Mouse (Mus musculus): Measurements from ENCODE around the gene Dop1b. TPM values are rescaled to one million over a fixed set of nuclear protein-coding genes. Genes with fewer than 3 reads are reported as not detected.

Dop1b gene
- polyA plus RNA-seq, 1 experiment = 38.7 TPM

Other genes with a start within 250 kb of the Dop1b start
- 4.4 and 7.1 TPM in 2 replicates for gene Setd4, start 107.8 kb upstream of the Dop1b start, polyA plus RNA-seq (2012; rRNA removed)
- gene Cbr1, start 106.1 kb upstream of the Dop1b start, polyA plus RNA-seq (2012; rRNA removed) = 82.4 and 167 TPM in 2 replicates
- not detected in 2 replicates for gene Gm5678, start 83.8 kb upstream of the Dop1b start, polyA plus RNA-seq (2012; rRNA removed)
- gene Cbr3, start 28.7 kb upstream of the Dop1b start, polyA plus RNA-seq (2012; rRNA removed) = 2.4 and 2.9 TPM in 2 replicates
- gene Morc3, start 120.2 kb downstream of the Dop1b start, polyA plus RNA-seq (2012; rRNA removed) = 6.1 and 8.8 TPM in 2 replicates
- 10.2 and 12.9 TPM in 2 replicates for gene Chaf1b, start 172.0 kb downstream of the Dop1b start, polyA plus RNA-seq (2012; rRNA removed)